Mouse (Mus musculus) retina, adult 2 months (tissue): ENCODE results near the gene Zbtb32.

Experiments
- DNase-seq: peaks from one replicate; pipeline ENCODE4 v3.0.0-alpha.2; 2012; ENCODE audit warnings: low read depth, low spot score

Gene Zbtb32

GRCm38 (mm10) chr7:30540572-30540971 lies 58.1 kb downstream of the Zbtb32 start:
- DNase-seq, result no peak
